Mouse (Mus musculus): Measurements from ENCODE around the gene Fbxo9. TPM values are rescaled to one million over a fixed set of nuclear protein-coding genes. Genes with fewer than 3 reads are reported as not detected.

Gene Fbxo9
- total and polyA plus RNA-seq, 3 experiments, result 14.3 to 24.2 (median 18.3) TPM

DNA sequence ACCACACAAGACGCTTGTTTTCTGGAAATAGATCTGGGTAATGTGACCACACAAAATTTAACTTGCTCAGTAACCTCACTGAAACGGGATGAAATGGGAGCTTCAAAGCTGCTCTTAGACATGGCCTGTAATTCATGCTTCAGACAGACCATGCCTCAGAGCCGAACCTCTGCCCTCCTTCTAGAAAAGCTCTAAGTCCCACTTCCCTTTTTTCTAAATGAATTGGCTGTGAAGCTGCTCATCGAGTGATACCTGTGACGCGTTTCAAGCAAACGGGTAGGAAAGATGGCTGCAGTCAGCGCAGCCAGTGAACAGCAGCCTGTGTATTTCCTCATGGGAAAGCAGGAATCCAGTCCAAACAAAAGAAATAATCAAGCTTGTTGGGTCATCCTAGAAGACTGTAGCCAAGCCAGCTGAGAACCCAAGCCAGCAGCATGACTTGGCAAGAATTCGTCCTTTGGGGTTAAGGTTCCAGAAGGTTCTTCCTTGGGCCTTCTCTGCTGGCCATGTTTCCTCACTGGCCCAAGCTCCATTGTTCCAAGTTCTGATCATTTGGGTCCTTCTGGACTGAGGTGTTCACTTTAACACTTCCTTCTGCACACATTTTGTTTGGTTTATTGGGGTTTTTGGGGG lies 29.3 kb upstream of the Fbxo9 start:
- peaks cover 16 to 36% of the 10 kb centered on the region in 2 experiments for H3K36me3 ChIP-seq (replicated peaks in 1 of 2; ENCODE audit: control insufficient read depth in 1 of 2, insufficient read depth in 1 of 2, low read length in 1 of 2)
- no peak for TF ChIP-seq ZKSCAN1 (IDR thresholded peaks at IDR 0.05; ENCODE audit: borderline replicate concordance, low read depth, low read length)
- no peak for TF ChIP-seq ZC3H11A (IDR thresholded peaks at IDR 0.05; ENCODE audit: low read depth, low read length)
- TF ChIP-seq POLR2A (IDR thresholded peaks at IDR 0.05; ENCODE audit: low read depth, low read length), result no peak
- TF ChIP-seq EP300 (IDR thresholded peaks at IDR 0.05; ENCODE audit: low read length), result peak; percentile 32; the same call in 1 of the 2 replicates
- peak; percentile 85 for TF ChIP-seq IRF4 (IDR thresholded peaks at IDR 0.05; ENCODE audit: low read depth, low read length)
- no peak for TF ChIP-seq SMC3 (IDR thresholded peaks at IDR 0.05; ENCODE audit: low read depth, low read length)
- H3K4me3 ChIP-seq (replicated peaks in 1 of 3; ENCODE audit: low read depth in 2 of 3, low read length in 2 of 3, poor library complexity in 1 of 3), result no peak overlapping the region
- no peaks in the 10 kb centered on the region for H3K79me2 ChIP-seq (replicated peaks; ENCODE audit: control insufficient read depth, extremely low read depth, insufficient read depth, poor library complexity, severe bottlenecking)
- dilution Hi-C loops (cut with MboI; ENCODE audit: extremely low pct_ligation_motif_present, extremely low pct_unique_long_range_greater_than_20kb, low sequenced_read_pairs), result no loop called here
- in situ Hi-C loops (cut with MboI; ENCODE audit: low pct_ligation_motif_present, low pct_unique_long_range_greater_than_20kb, low sequenced_read_pairs), result no loop called here
- no peak overlapping the region for H3K4me2 ChIP-seq (ENCODE audit: insufficient read depth, low read depth, poor library complexity, severe bottlenecking)
- peaks cover 0 to 21% of the 10 kb centered on the region in 2 experiments; a peak in 2 of 4 replicates for H3K4me1 ChIP-seq (ENCODE audit: control insufficient read depth in 1 of 2, insufficient read depth in 2 of 2)
- no peak overlapping the region for H3K27ac ChIP-seq (ENCODE audit: insufficient read depth, low read depth)
- no peaks in the 10 kb centered on the region for H3K27me3 ChIP-seq (replicated peaks)
- no peak overlapping the region for H3K9ac ChIP-seq (ENCODE audit: insufficient read depth, low read depth)
- H3K9me3 ChIP-seq (replicated peaks; ENCODE audit: low read length), result peaks cover 5% of the 10 kb centered on the region
- DNase-seq (ENCODE audit: extremely low read depth), result peak; percentile 60

DNA sequence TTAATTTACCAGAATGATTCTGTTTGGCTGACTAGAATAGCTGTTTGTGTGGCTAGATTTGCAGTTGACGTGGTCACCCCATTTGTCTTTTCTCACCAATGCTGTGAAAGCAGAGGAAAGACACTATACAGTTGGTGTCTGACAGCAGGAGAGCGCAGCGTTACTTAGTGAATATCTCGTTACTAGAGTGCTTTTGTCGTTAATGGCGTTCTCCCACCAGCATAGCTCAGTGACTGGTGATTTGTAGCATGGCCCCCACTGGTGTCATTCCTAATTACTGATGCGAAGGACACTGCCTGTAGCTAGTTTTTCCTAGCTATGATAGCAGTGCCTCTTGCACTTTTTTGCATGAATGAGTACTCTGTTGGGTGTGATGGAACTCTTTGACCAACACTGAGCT lies 26.8 kb upstream of the Fbxo9 start:
- H3K27me3 ChIP-seq (replicated peaks), result no peaks in the 10 kb centered on the region
- no peaks in the 10 kb centered on the region for H3K9me3 ChIP-seq (replicated peaks; ENCODE audit: low read length)
- peaks cover 0 to 21% of the 10 kb centered on the region in 2 experiments; a peak in 2 of 4 replicates for H3K4me1 ChIP-seq (ENCODE audit: control insufficient read depth in 1 of 2, insufficient read depth in 2 of 2)
- peaks cover 12 to 35% of the 10 kb centered on the region in 2 experiments for H3K36me3 ChIP-seq (replicated peaks in 1 of 2; ENCODE audit: control insufficient read depth in 1 of 2, insufficient read depth in 1 of 2, low read length in 1 of 2)
- H3K79me2 ChIP-seq (replicated peaks; ENCODE audit: control insufficient read depth, extremely low read depth, insufficient read depth, poor library complexity, severe bottlenecking), result no peaks in the 10 kb centered on the region
- dilution Hi-C loops (cut with MboI; ENCODE audit: extremely low pct_ligation_motif_present, extremely low pct_unique_long_range_greater_than_20kb, low sequenced_read_pairs) (no loop called here), in situ Hi-C loops (cut with MboI; ENCODE audit: low pct_ligation_motif_present, low pct_unique_long_range_greater_than_20kb, low sequenced_read_pairs) (no loop called here)
- H3K27ac ChIP-seq (ENCODE audit: insufficient read depth, low read depth), result no peak overlapping the region
- H3K9ac ChIP-seq (ENCODE audit: insufficient read depth, low read depth), result no peak overlapping the region
- DNase-seq (ENCODE audit: extremely low read depth), result no peak
- no peak overlapping the region for H3K4me2 ChIP-seq (ENCODE audit: insufficient read depth, low read depth, poor library complexity, severe bottlenecking)
- no peak overlapping the region for H3K4me3 ChIP-seq (replicated peaks in 1 of 3; ENCODE audit: low read depth in 2 of 3, low read length in 2 of 3, poor library complexity in 1 of 3)
- TF ChIP-seq MYC (IDR thresholded peaks at IDR 0.05; ENCODE audit: low read depth, low read length), result no peak
- TF ChIP-seq GABPA (IDR thresholded peaks at IDR 0.05; ENCODE audit: insufficient replicate concordance, low read depth, low read length), result no peak
- no peak for TF ChIP-seq MAZ (IDR thresholded peaks at IDR 0.05; ENCODE audit: low read depth, low read length)
- TF ChIP-seq MXI1 (IDR thresholded peaks at IDR 0.05; ENCODE audit: low read depth, low read length), result no peak
- TF ChIP-seq HCFC1 (IDR thresholded peaks at IDR 0.05; ENCODE audit: low read depth, low read length), result no peak
- no peak for TF ChIP-seq E2F4 (IDR thresholded peaks at IDR 0.05; ENCODE audit: insufficient replicate concordance, low read depth, low read length)
- no peak for TF ChIP-seq UBTF (IDR thresholded peaks at IDR 0.05; ENCODE audit: low read depth, low read length)
- no peak for TF ChIP-seq SIN3A (IDR thresholded peaks at IDR 0.05; ENCODE audit: low read length)
- no peak for TF ChIP-seq USF2 (conservative IDR thresholded peaks at IDR 0.05; ENCODE audit: low read depth, low read length)
- no peak for TF ChIP-seq RAD21 (IDR thresholded peaks at IDR 0.05; ENCODE audit: low read depth, low read length)
- TF ChIP-seq IRF4 (IDR thresholded peaks at IDR 0.05; ENCODE audit: low read depth, low read length), result no peak
- no peak for TF ChIP-seq JUN (IDR thresholded peaks at IDR 0.05; ENCODE audit: insufficient read depth, low read depth, low read length)
- no peak for TF ChIP-seq CHD1 (IDR thresholded peaks at IDR 0.05; ENCODE audit: low read depth, low read length)
- TF ChIP-seq ZNF384 (IDR thresholded peaks at IDR 0.05; ENCODE audit: low read depth, low read length), result no peak
- TF ChIP-seq ZC3H11A (IDR thresholded peaks at IDR 0.05; ENCODE audit: low read depth, low read length), result no peak
- no peak for TF ChIP-seq PAX5 (IDR thresholded peaks at IDR 0.05; ENCODE audit: low read length)
- no peak for TF ChIP-seq ZKSCAN1 (IDR thresholded peaks at IDR 0.05; ENCODE audit: borderline replicate concordance, low read depth, low read length)
- TF ChIP-seq POLR2A (IDR thresholded peaks at IDR 0.05; ENCODE audit: low read depth, low read length), result no peak

All from CH12.LX (cell line).